Mouse (Mus musculus) left cerebral cortex, adult 6 months (tissue): ENCODE measurements around the gene Gm4064. TPM values are rescaled to one million over a fixed set of nuclear protein-coding genes. Genes with fewer than 3 reads are reported as not detected.

Source experiments
- long read RNA-seq, 2 experiments: library from polyadenylated mRNA; unstranded; transcript quantifications; one replicate each; pipeline ENCODE4 v2.0.0; 2019 to 2020
- polyA plus RNA-seq: library from polyadenylated mRNA; unstranded; fragments of <200 nt; fragmentation: Nextera tagmentation; gene quantifications from 2 replicates; pipeline ENCODE4 v1.2.3, GENCODE M21; 2021

The Gm4064 gene
- not detected in 2 replicates for polyA plus RNA-seq
- long read RNA-seq, experiment 1 = 0 reads
- long read RNA-seq, experiment 2 = 0 reads

DNA sequence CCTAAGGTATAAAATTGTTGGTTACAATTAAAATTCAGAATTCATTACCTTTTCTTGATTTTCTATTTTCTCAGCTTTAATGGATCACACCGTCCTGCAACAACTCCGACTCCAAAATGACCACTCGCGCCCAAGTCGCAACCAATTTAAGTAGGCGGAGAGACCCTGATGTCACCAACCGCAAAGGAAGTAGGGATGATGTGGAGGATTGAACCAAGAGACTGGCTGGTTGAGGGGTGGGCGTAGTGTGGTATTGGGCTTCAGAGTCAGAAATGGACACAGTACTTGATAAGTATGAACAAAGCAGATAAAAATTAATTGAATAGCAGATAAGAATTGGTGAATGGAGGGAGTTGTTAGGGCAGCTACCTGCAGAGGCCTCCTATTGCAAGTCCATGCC is at the start of gene Gm4064:
Gm4064 (minus strand) TSS at position 101 of the 400 bp plus-strand sequence.

DNA sequence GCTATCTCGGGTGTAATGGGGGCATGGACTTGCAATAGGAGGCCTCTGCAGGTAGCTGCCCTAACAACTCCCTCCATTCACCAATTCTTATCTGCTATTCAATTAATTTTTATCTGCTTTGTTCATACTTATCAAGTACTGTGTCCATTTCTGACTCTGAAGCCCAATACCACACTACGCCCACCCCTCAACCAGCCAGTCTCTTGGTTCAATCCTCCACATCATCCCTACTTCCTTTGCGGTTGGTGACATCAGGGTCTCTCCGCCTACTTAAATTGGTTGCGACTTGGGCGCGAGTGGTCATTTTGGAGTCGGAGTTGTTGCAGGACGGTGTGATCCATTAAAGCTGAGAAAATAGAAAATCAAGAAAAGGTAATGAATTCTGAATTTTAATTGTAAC is 34.4 kb upstream of the Gm4064 start, which contains the start of the genes Rbmy and Gm10256:
Rbmy (plus strand) TSS at position 301 of the 400 bp plus-strand sequence.
Gm10256 (plus strand) TSS at position 320 of the 400 bp plus-strand sequence.

Other genes starting within 250 kb of the Gm4064 start
- not detected in 2 replicates for gene H2al2c, start 197.1 kb downstream of the Gm4064 start, polyA plus RNA-seq
- gene Sry, start 132.5 kb downstream of the Gm4064 start, polyA plus RNA-seq = not detected in 2 replicates
- not detected in 2 replicates for gene H2al2b, start 75.5 kb downstream of the Gm4064 start, polyA plus RNA-seq
- not detected in 2 replicates for gene Rbmy, start 34.5 kb upstream of the Gm4064 start, polyA plus RNA-seq
- not detected in 2 replicates for gene Gm10256, start 34.5 kb upstream of the Gm4064 start, polyA plus RNA-seq
- not detected in 2 replicates for gene Gm10352, start 104.8 kb upstream of the Gm4064 start, polyA plus RNA-seq
- gene Gm29289, start 136.4 kb upstream of the Gm4064 start, polyA plus RNA-seq = not detected in 2 replicates